Mouse (Mus musculus) ES-Bruce4 (cell line): ENCODE data around the gene Olfr981. TPM values are rescaled to one million over a fixed set of nuclear protein-coding genes. Genes with fewer than 3 reads are reported as not detected.

Source experiments
- H3K27ac ChIP-seq: 2 replicates; pipeline ENCODE4 v1.5.1; 2012; ENCODE audit warnings: low read length, inconsistent platforms; ENCODE audit not compliant: insufficient read depth
- H3K27me3 ChIP-seq: 2 replicates; pipeline ENCODE4 v1.6.1; 2012; ENCODE audit warnings: mild to moderate bottlenecking, low read length, inconsistent platforms; ENCODE audit not compliant: control insufficient read depth, poor library complexity, insufficient read depth, severe bottlenecking
- H3K36me3 ChIP-seq: 2 replicates; pipeline ENCODE4 v1.6.1; 2012; ENCODE audit warnings: inconsistent platforms, mild to moderate bottlenecking, low read length, moderate library complexity; ENCODE audit not compliant: control insufficient read depth, poor library complexity, insufficient read depth, severe bottlenecking
- H3K4me1 ChIP-seq: one replicate; pipeline ENCODE4 v1.8.1; 2011; ENCODE audit warnings: low read length; ENCODE audit not compliant: control insufficient read depth, insufficient read depth
- H3K4me3 ChIP-seq: 2 replicates; pipeline ENCODE4 v1.5.1; 2011; ENCODE audit warnings: low read depth, mild to moderate bottlenecking, low read length
- H3K9ac ChIP-seq: 2 replicates; pipeline ENCODE4 v1.6.1; 2012; ENCODE audit warnings: low read depth, mild to moderate bottlenecking, inconsistent platforms; ENCODE audit not compliant: poor library complexity, severe bottlenecking
- H3K9me3 ChIP-seq: replicated peaks from 2 replicates; pipeline ENCODE4 v1.6.1; 2012; ENCODE audit warnings: mild to moderate bottlenecking, low read length, inconsistent platforms; ENCODE audit not compliant: control insufficient read depth, poor library complexity, insufficient read depth, severe bottlenecking
- CTCF ChIP-seq: IDR thresholded peaks from one replicate; pipeline ENCODE4 v1.8.1; 2011; ENCODE audit warnings: low read depth, low read length
- EP300 ChIP-seq: IDR thresholded peaks from 2 replicates; pipeline ENCODE4 v1.6.1; 2011; ENCODE audit warnings: low read depth, low read length; ENCODE audit not compliant: insufficient read depth
- POLR2A ChIP-seq: IDR thresholded peaks from one replicate; pipeline ENCODE4 v1.8.1; 2011; ENCODE audit warnings: low read length; ENCODE audit not compliant: insufficient read depth
- polyA plus RNA-seq: library from polyadenylated mRNA; stranded (reverse); fragments of >200 nt; gene quantifications from 2 replicates; pipeline ENCODE4 v1.2.4, GENCODE M21; 2011; ENCODE audit warnings: low read depth; ENCODE audit not compliant: missing spikeins, insufficient read depth, insufficient read length

Gene Olfr981
- polyA plus RNA-seq, 1 experiment, result 0.15 TPM

DNA sequence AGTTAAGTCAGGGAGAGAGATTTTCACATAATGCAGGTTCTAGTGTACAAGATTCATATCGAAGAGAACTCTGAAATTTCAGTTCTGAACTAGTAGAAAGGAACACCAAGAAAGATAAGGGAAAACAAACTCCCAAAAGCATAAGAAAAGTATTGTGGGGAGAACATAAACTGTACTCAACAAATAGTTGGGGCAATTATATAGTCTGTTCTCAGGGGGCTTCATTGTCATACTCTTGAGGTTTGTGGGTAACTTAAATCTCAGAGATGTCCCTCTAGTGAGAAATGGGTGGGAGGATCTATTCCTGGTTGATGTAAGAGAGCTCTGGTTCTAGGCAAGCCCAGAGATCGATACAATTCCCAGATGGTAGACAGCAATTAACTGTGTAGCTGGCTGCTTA is 52.3 kb downstream of the Olfr981 start, which contains the start of gene Olfr982:
Olfr982 (plus strand) TSS at position 301 of the 400 bp plus-strand sequence.
- no peak within 1 kb of the TSS for H3K27ac ChIP-seq
- H3K36me3 ChIP-seq, result no peaks in the 10 kb centered on the region
- H3K9me3 ChIP-seq, result no peaks in the 10 kb centered on the region
- no peak for TF ChIP-seq CTCF
- no peak for TF ChIP-seq POLR2A
- TF ChIP-seq EP300, result no peak
- no peaks in the 10 kb centered on the region for H3K4me1 ChIP-seq
- H3K27me3 ChIP-seq, result no peaks in the 10 kb centered on the region
- H3K4me3 ChIP-seq, result no peak within 1 kb of the TSS
- H3K9ac ChIP-seq, result no peak within 1 kb of the TSS

Other genes starting within 250 kb of the Olfr981 start
- gene Olfr968, start 238.2 kb upstream of the Olfr981 start, polyA plus RNA-seq, result not detected in 2 replicates
- gene Olfr969, start 230.5 kb upstream of the Olfr981 start, polyA plus RNA-seq, result not detected in 2 replicates
- gene Olfr970, start 212.6 kb upstream of the Olfr981 start, polyA plus RNA-seq, result not detected in 2 replicates
- gene Olfr971, start 184.6 kb upstream of the Olfr981 start, polyA plus RNA-seq, result not detected in 2 replicates
- not detected in 2 replicates for gene Olfr972, start 155.0 kb upstream of the Olfr981 start, polyA plus RNA-seq
- gene Olfr229, start 114.1 kb upstream of the Olfr981 start, polyA plus RNA-seq, result not detected in 2 replicates
- gene Olfr974, start 84.0 kb upstream of the Olfr981 start, polyA plus RNA-seq, result not detected in 2 replicates
- 0.36 TPM in 1 of 2 replicates, not detected in the other for gene Olfr975, start 69.4 kb upstream of the Olfr981 start, polyA plus RNA-seq
- 0.19 TPM in 1 of 2 replicates, not detected in the other for gene Olfr976, start 60.3 kb upstream of the Olfr981 start, polyA plus RNA-seq
- gene Olfr978, start 29.4 kb upstream of the Olfr981 start, polyA plus RNA-seq, result not detected in 2 replicates
- not detected in 2 replicates for gene Olfr979, start 18.0 kb upstream of the Olfr981 start, polyA plus RNA-seq
- gene Olfr980, start 11.9 kb upstream of the Olfr981 start, polyA plus RNA-seq, result not detected in 2 replicates
- not detected in 2 replicates for gene Olfr982, start 52.4 kb downstream of the Olfr981 start, polyA plus RNA-seq
- 0.16 and 0.21 TPM in 2 replicates for gene Olfr983, start 72.1 kb downstream of the Olfr981 start, polyA plus RNA-seq
- gene Olfr984, start 92.7 kb downstream of the Olfr981 start, polyA plus RNA-seq, result 0.42 and 0.43 TPM in 2 replicates
- gene Olfr985, start 108.7 kb downstream of the Olfr981 start, polyA plus RNA-seq, result 0.64 and 0.87 TPM in 2 replicates
- not detected in 2 replicates for gene Tmem225, start 126.7 kb downstream of the Olfr981 start, polyA plus RNA-seq
- not detected in 2 replicates for gene Olfr986, start 159.5 kb downstream of the Olfr981 start, polyA plus RNA-seq
- 2.5 and 2.6 TPM in 2 replicates for gene Zfp202, start 170.9 kb downstream of the Olfr981 start, polyA plus RNA-seq
- gene Scn3b, start 247.8 kb downstream of the Olfr981 start, polyA plus RNA-seq, result 7.2 and 9.9 TPM in 2 replicates